Mouse (Mus musculus): ENCODE data around the gene Neurl2. TPM values are rescaled to one million over a fixed set of nuclear protein-coding genes. Genes with fewer than 3 reads are reported as not detected.
"Not testable (repeated sequence)": the region's sequence is repeated elsewhere in the genome, so short reads cannot be mapped to it uniquely, and the experiment has no call there.

The Neurl2 gene
- total RNA-seq, 2 experiments from 2014 or later = 31.1 to 37.0 TPM

DNA sequence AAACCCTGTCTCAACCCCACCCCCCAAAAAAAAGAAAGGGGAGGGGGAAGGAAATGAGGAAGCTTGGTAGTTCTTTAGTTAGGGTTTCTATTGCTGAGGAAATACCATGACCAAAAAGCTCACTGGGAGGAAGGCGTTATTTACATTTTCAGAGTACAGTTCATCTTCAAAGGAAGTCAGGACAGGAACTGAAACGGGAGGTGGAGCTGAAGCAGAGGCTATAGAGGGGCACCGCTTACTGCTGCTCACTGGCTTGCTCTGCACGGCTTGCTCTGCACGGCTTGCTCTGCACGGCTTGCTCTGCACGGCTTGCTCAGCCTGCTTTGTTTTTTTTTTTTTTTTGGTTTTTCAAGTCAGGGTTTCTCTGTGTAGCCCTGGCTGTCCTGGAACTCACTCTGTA, 35.2 kb upstream of the Neurl2 start:
- TF ChIP-seq CTCF (IDR thresholded peaks at IDR 0.05) = no peak
- Histone ChIP-seq H3K27ac (0 out of 2 replicates have a peak overlapping the region, but pooled peaks have one; percentile 72), H3K4me3 (no peak overlapping the region)
- intact Hi-C loops (cut with DNase I) = no loop called here
- DNase-seq = peak; percentile 20

DNA sequence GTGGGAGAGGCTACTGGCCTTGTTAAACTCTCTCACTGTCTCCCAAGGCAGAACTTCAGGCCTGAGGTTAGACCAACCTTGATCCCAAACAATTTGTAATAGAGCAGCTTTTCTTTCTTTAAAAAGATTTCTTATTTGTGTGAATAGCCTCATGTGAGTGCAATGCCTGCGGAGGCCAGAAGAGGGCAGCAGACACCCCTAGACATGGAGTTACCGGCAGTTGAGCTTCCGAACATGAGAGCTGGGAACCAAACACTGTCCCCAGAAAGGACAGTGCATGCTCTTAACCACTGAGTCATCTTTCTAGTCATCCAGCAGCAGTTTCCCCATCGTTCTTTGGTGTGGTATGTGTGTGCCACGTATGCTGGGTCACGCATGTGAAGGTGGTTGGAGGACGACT, 34.3 kb upstream of the Neurl2 start:
- no peak overlapping the region for H3K4me3 ChIP-seq
- intact Hi-C loops (cut with DNase I) = no loop called here
- H3K27ac ChIP-seq = peak overlapping the region; percentile 72
- DNase-seq = peak; percentile 32
- peak; percentile 66 for TF ChIP-seq CTCF (IDR thresholded peaks at IDR 0.05)

DNA sequence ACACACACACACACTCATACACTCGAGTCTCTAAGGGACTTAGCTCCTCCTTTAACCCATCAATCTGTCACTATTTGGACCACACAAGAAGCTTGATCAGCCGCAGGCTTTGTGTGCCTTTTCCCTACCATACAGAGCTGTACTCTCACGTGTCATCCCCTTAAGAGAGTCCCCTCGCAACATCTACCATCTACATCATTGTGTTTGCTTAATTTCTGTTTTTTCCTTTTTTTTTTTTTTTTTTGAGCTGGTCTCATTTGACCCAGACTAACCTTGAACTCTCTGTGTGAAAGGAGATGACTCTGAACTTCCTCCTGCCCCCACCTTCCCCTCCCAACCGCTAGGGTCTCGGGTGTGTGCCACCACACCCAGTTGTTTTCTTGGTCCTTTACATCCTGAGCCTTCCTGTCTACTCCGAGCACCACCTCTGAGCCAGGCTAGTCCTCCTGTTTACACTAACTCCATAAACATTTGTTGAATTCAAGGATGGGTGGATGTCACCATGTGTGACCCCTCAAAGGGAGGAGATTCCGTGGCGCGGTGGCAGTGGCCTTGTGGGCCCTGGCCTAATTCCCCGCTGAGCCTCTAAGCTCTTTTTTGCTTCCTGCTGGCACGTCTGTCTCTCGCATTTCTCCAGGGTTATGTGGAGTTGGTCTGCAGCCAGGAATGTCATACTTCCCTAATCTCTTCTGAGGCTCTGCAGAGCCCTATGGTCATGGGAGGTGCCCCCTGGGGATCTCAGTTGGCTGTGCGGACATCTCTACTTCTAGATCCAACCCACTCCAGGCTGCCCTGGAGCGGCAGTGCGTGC, 33.7 kb upstream of the Neurl2 start:
- no peak for TF ChIP-seq CTCF (IDR thresholded peaks at IDR 0.05)
- intact Hi-C loops (cut with DNase I) = no loop called here
- peak; percentile 59 for DNase-seq
- H3K27ac ChIP-seq = peak overlapping the region; percentile 72
- H3K4me3 ChIP-seq = no peak overlapping the region

DNA sequence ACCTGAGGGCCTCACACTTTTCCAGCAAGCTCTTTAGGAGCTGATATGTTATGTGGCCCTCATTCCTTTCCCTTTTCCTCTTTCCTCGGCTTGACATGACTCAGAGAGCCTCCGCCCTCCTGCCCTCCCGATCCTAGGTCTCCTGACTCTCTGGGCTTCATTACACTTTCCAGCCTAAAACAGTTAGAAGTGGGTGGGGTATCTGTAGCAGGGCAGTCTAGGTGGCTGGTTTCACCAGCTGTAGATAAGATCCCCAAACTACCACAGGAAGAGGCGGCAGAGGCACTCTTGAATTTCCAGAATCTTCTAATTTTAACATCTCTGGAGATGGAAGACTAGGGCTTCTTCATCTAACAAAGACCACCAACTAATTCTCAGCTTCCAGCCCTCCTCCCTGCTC, 31.3 kb upstream of the Neurl2 start:
- peak; percentile 5 for DNase-seq
- H3K27ac ChIP-seq = no peak overlapping the region
- no peak overlapping the region for H3K4me3 ChIP-seq
- intact Hi-C loops (cut with DNase I) = no loop called here
- no peak for TF ChIP-seq CTCF (IDR thresholded peaks at IDR 0.05)

DNA sequence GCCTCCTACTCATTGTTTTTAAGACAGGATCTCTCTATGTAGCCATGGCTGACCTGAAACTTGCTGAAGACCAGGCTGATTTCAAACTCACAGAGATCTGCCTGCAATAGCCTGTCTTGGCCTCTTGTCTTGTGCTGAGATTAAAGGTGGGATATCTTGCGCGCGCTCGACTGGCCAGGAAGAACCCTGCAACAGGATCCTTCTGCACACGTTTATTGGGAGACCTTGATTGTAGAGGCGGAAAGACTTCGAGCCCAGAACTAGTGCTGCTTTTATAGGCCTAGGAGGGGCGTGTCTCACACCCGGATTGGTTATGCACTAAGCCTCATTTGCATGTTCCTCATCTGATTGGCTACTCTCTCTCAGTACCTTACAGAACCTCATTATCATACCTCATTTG, 30.2 kb upstream of the Neurl2 start:
- H3K27ac ChIP-seq; intact Hi-C loops (cut with DNase I); H3K4me3 ChIP-seq: not testable (repeated sequence)
- peak; percentile 7 for DNase-seq

DNA sequence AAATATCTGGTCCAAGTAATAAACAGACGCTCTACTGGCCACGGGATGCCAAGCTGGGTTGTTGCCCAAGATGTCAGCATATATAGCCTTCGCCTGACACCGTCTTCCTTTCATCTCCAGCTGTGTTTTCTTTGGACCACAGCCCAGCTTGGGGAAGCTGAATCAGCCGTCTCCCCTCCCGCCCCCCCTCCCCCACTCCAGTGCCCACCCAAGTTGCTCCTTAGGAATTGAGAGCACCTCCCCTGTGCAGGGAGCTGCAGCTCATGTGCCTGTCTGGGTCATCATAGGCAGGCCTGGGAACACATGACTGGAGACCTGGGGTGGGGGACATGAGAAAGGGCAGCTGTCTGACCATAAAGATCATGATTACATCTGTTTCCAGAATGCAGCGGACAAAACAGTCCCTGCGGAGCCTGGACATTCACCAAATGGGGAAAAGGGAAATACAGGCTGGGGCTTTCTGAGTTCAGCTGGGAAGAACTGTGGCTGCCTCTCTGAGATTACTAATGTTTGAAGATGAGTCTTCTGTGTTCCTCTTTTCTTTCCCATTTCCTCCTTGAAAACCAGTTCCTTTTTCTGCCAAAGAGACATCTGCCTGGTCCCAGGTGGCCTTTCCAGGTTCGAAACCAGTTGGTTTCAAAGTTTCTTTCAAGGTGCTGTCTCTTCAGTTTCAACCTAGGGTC, 29.1 kb upstream of the Neurl2 start:
- intact Hi-C loops (cut with DNase I) = no loop called here
- DNase-seq = peak; percentile 82
- TF ChIP-seq CTCF (IDR thresholded peaks at IDR 0.05) = no peak
- H3K27ac ChIP-seq = peak overlapping the region; percentile 79
- no peak overlapping the region; the same call in 1 of the 2 replicates for H3K4me3 ChIP-seq

DNA sequence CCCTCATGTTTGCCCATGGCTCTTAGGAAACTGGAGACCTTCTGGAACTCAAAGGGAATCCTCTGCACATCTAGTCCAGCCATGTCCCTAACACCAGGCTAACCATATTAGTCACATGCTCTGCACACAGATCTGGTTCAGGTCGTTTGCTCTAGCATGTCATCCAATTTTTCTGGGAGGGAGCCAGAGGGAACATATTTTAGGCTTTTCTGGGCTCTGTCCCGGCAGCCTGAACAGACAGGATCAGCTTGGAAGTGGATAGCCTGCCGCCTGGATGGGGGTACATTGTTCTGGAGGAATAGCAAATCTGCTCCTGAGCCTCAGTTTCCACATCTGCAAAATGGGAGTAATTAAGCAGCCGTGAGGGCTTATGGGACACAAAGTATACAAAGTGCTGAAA, 27.8 kb upstream of the Neurl2 start:
- peak overlapping the region; percentile 79 for H3K27ac ChIP-seq
- H3K4me3 ChIP-seq = no peak overlapping the region
- peak; percentile 27 for DNase-seq
- TF ChIP-seq CTCF (IDR thresholded peaks at IDR 0.05) = no peak
- intact Hi-C loops (cut with DNase I) = no loop called here

DNA sequence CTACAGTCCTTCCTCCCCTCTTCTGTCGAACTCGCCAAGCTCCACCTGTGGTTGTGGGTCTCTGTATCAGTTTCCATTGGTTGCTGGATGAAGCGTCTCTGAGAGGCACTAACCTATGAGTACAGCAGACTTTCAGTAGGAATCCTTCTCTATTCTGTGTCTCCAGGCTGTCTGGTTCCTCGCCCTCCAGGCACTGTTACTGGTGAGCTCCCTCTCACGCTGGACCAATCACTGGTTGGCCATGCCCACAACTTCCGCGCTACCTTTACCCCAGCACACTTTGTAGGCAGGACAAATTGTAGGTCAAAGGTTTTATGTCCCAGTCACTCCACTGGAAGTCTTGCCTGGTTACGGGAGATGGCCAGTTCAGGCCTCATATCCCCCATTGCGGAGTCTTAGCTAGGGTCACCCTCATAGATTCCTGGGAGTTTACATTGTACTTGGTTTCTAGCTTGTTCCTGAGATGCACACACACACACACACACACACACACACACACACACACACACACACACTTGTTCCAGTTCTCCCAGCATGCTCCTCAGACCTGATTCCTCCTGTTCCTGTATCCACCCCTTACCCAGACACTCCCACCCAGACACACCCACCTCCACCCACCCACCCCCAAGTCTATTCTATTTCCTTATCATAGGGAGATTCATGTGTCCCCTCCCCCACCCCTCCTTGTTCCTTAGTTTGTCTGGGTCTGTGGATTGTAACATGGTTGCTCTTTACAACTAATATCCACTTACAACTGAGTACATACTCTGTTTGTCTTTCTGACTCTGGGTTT, 26.6 kb upstream of the Neurl2 start:
- TF ChIP-seq CTCF (IDR thresholded peaks at IDR 0.05) = no peak
- no peak overlapping the region for H3K27ac ChIP-seq
- intact Hi-C loops (cut with DNase I) = no loop called here
- no peak overlapping the region for H3K4me3 ChIP-seq
- peak; percentile 9 for DNase-seq

DNA sequence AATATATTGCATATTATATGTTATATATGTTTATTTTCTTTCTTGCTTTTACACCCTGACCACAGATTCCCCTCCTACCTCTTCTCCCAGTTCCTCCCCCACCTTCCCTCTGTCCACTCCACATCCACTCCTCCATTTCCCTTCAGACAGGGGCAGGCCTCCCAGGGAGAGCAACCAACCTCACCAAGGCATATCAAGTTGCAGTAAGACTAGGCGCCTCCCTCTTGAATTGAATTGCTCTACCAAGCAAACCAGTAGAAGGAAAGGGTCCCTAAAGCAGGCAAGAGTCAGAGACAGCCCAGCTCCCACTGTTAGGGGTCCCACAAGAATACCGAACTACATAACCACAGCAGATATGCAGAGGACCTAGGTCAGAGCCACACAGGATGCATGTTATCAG, 25.9 kb upstream of the Neurl2 start:
- Histone ChIP-seq H3K4me3 (no peak overlapping the region), H3K27ac (no peak overlapping the region)
- peak; percentile 4 for DNase-seq
- no peak for TF ChIP-seq CTCF (IDR thresholded peaks at IDR 0.05)
- intact Hi-C loops (cut with DNase I) = no loop called here

DNA sequence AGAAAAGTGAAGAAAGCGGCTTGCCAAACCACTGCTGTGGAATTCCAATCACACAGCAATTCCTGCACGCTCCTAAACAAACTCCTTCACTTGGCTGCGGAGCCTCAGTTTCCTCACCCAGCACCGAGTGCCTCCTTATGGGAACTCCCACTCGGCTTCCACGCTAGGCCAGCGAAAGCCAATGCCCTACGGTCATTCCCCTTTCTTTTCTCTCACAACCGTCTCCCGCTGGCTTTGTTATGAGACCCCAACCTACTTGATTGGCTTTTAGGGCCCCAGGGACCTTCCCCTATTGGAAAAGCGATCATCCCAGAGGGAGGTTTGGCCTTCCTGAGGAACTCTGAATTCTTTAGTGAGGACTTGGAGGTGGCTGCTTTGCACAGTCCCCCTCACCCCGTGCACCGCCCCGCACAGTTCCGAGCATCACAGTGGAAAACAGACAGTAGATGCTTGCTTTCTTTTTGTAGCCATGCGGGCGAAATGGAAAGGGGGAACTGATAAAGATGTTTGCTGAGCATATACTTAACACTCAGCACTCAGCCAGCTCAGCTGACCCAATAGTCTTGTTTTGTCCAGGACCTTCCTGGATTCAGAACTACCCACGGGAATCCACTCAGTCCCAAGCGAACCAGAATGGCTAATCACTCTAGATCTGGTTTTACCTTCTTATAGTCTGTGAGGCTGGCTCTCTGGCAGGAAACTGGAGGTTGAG, 24.7 kb upstream of the Neurl2 start:
- peak overlapping the region; percentile 83 for H3K4me3 ChIP-seq
- TF ChIP-seq CTCF (IDR thresholded peaks at IDR 0.05) = no peak
- DNase-seq = peak; percentile 19
- H3K27ac ChIP-seq = peak overlapping the region; percentile 80
- intact Hi-C loops (cut with DNase I) = no loop called here

DNA sequence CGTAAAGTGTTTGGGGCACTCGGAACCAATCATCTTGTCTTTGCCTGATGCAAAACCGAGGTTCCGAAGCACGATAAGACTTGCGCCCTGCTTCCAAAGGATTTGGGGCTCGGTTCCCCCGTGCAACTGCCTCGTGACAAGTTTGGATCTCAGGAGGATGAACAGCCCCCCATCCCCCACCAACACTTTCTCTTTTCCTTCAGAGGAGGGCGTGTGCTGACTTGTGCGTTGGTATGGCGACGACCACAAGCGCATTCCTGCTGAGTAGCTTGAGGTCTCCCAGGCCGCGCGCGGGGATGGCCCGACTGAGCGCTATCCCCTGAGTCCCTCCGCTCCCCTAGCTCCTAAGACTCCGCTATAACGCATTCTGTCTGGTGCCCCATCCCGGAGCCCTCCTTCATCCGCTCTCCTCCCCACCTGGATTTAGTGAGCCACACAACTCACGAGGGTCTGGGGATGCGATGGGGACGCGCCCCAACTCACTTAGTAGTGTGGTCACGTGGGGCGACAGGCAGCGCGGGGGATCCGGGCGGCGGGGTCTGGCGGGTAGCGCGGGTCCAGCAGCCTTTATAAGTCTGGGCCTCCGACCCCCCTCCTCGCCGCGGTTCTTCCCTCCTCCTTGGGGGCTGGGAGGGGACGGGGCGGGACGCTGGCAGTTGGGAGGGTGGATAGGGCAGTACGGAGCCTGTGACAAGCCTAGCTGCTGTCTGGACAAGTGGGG, 24.0 kb upstream of the Neurl2 start, which contains the start of gene Pltp:
TSS of gene Pltp (minus strand) at position 611 of the 721 bp plus-strand sequence.
- TF ChIP-seq CTCF (IDR thresholded peaks at IDR 0.05) = no peak
- DNase-seq = peak; percentile 68
- Histone ChIP-seq H3K4me3 (peak within 1 kb of the TSS; percentile 83), H3K27ac (peak within 1 kb of the TSS; percentile 80)
- intact Hi-C loops (cut with DNase I) = no loop called here

Measured in gastrocnemius, adult 2 months (tissue).